Mouse (Mus musculus) CH12.LX (cell line): ENCODE results near the gene Urm1. TPM values are rescaled to one million over a fixed set of nuclear protein-coding genes. Genes with fewer than 3 reads are reported as not detected.

ENCODE experiments used
- DNase-seq: peaks from one replicate; pipeline ENCODE4 v3.0.0-alpha.2; 2013; ENCODE audit errors: extremely low read depth
- H3K27ac ChIP-seq: 2 replicates; pipeline ENCODE4 v1.5.1; 2012; ENCODE audit warnings: low read depth, mild to moderate bottlenecking, control low read depth, moderate library complexity; ENCODE audit not compliant: insufficient read depth
- H3K27me3 ChIP-seq: replicated peaks from 2 replicates; pipeline ENCODE3; 2012; ENCODE audit warnings: inconsistent platforms
- H3K36me3 ChIP-seq, 2 experiments: replicated peaks in 1 of 2; 2 replicates each; pipeline versions ENCODE3 to v1.6.1; 2012; ENCODE audit warnings: inconsistent platforms in 1 of 2, low read length in 1 of 2, mild to moderate bottlenecking in 1 of 2, mixed read lengths in 1 of 2, moderate library complexity in 1 of 2; ENCODE audit not compliant: control insufficient read depth in 1 of 2, insufficient read depth in 1 of 2
- H3K4me1 ChIP-seq, 2 experiments: 2 replicates each; pipeline ENCODE4 v1.6.1; 2012; ENCODE audit warnings: inconsistent platforms in 1 of 2, moderate library complexity in 1 of 2; ENCODE audit not compliant: insufficient read depth in 2 of 2, control insufficient read depth in 1 of 2
- H3K4me2 ChIP-seq: 2 replicates; pipeline ENCODE4 v1.6.1; 2012; ENCODE audit warnings: low read depth, mild to moderate bottlenecking, control low read depth; ENCODE audit not compliant: poor library complexity, insufficient read depth, severe bottlenecking
- H3K4me3 ChIP-seq, 3 experiments: fragments of 150-350 bp in 1 of 3; sonication (generic) in 1 of 3; replicated peaks in 1 of 3; 2 replicates each; pipeline versions ENCODE3 to v1.5.1; 2011 to 2012; ENCODE audit warnings: low read depth in 2 of 3, low read length in 2 of 3, mild to moderate bottlenecking in 2 of 3, moderate library complexity in 2 of 3, control low read depth in 1 of 3, improper control_type of control experiment in 1 of 3, inconsistent platforms in 1 of 3, mixed read lengths in 1 of 3; ENCODE audit not compliant: poor library complexity in 1 of 3
- H3K79me2 ChIP-seq: replicated peaks from 2 replicates; pipeline ENCODE4 v1.6.1; 2012; ENCODE audit warnings: mild to moderate bottlenecking, moderate library complexity; ENCODE audit not compliant: control insufficient read depth, poor library complexity, insufficient read depth, severe bottlenecking; ENCODE audit errors: extremely low read depth
- H3K9ac ChIP-seq: 2 replicates; pipeline ENCODE4 v1.6.1; 2012; ENCODE audit warnings: low read depth, mild to moderate bottlenecking, control low read depth, moderate library complexity; ENCODE audit not compliant: insufficient read depth
- H3K9me3 ChIP-seq: replicated peaks from 2 replicates; pipeline ENCODE3; 2012; ENCODE audit warnings: low read length, inconsistent platforms, mixed read lengths
- BHLHE40 ChIP-seq: IDR thresholded peaks from 2 replicates; pipeline ENCODE4 v1.6.1; 2011; ENCODE audit warnings: mild to moderate bottlenecking, low read depth, low read length, improper control_type of control experiment
- CHD1 ChIP-seq: IDR thresholded peaks from 2 replicates; pipeline ENCODE4 v1.6.1; 2012; ENCODE audit warnings: low read depth, low read length, improper control_type of control experiment, inconsistent platforms
- CTCF ChIP-seq, 2 experiments: IDR thresholded peaks in 1 of 2; conservative IDR thresholded peaks in 1 of 2; 2 replicates each; pipeline ENCODE4 v1.5.1; 2011 to 2012; ENCODE audit warnings: low read depth in 2 of 2, low read length in 2 of 2, improper control_type of control experiment in 1 of 2, inconsistent platforms in 1 of 2, mild to moderate bottlenecking in 1 of 2, moderate library complexity in 1 of 2
- E2F4 ChIP-seq: IDR thresholded peaks from 2 replicates; pipeline ENCODE4 v1.6.1; 2011; ENCODE audit warnings: low read depth, low read length, improper control_type of control experiment; ENCODE audit not compliant: insufficient replicate concordance
- ELF1 ChIP-seq: IDR thresholded peaks from 2 replicates; pipeline ENCODE4 v1.6.1; 2014; ENCODE audit warnings: low read depth, mild to moderate bottlenecking, inconsistent platforms, low read length, improper control_type of control experiment
- ETS1 ChIP-seq: conservative IDR thresholded peaks from 2 replicates; pipeline ENCODE4 v1.6.1; 2012; ENCODE audit warnings: low read depth, mild to moderate bottlenecking, inconsistent platforms, low read length, improper control_type of control experiment, moderate library complexity
- GABPA ChIP-seq: IDR thresholded peaks from 2 replicates; pipeline ENCODE4 v1.6.1; 2012; ENCODE audit warnings: low read depth, low read length, improper control_type of control experiment, inconsistent platforms; ENCODE audit not compliant: insufficient replicate concordance
- HCFC1 ChIP-seq: IDR thresholded peaks from 2 replicates; pipeline ENCODE4 v1.6.1; 2012; ENCODE audit warnings: low read depth, mild to moderate bottlenecking, inconsistent platforms, low read length, improper control_type of control experiment
- IRF4 ChIP-seq: IDR thresholded peaks from 2 replicates; pipeline ENCODE4 v1.6.1; 2014; ENCODE audit warnings: low read depth, mild to moderate bottlenecking, inconsistent platforms, low read length, improper control_type of control experiment
- JUN ChIP-seq: IDR thresholded peaks from 2 replicates; pipeline ENCODE4 v1.6.1; 2011; ENCODE audit warnings: low read depth, mild to moderate bottlenecking, low read length, improper control_type of control experiment, moderate library complexity; ENCODE audit not compliant: insufficient read depth
- JUND ChIP-seq: conservative IDR thresholded peaks from 2 replicates; pipeline ENCODE4 v1.6.1; 2011; ENCODE audit warnings: low read depth, low read length, improper control_type of control experiment
- KAT2A ChIP-seq: IDR thresholded peaks from 2 replicates; pipeline ENCODE4 v1.6.1; 2012; ENCODE audit warnings: low read length, improper control_type of control experiment, inconsistent platforms; ENCODE audit not compliant: insufficient replicate concordance
- MAFK ChIP-seq: IDR thresholded peaks from 2 replicates; pipeline ENCODE4 v1.6.1; 2011; ENCODE audit warnings: low read length, improper control_type of control experiment; ENCODE audit not compliant: insufficient replicate concordance
- MAX ChIP-seq: IDR thresholded peaks from 2 replicates; pipeline ENCODE4 v1.6.1; 2011; ENCODE audit warnings: low read length, improper control_type of control experiment
- MEF2A ChIP-seq: IDR thresholded peaks from 2 replicates; pipeline ENCODE4 v1.6.1; 2014; ENCODE audit warnings: low read depth, mild to moderate bottlenecking, inconsistent platforms, low read length, improper control_type of control experiment, borderline replicate concordance
- MYC ChIP-seq: IDR thresholded peaks from 2 replicates; pipeline ENCODE4 v1.6.1; 2011; ENCODE audit warnings: low read depth, mild to moderate bottlenecking, improper control_type of control experiment, low read length
- NELFE ChIP-seq: IDR thresholded peaks from 2 replicates; pipeline ENCODE4 v1.6.1; 2011; ENCODE audit warnings: low read depth, low read length, improper control_type of control experiment
- NRF1 ChIP-seq: IDR thresholded peaks from 2 replicates; pipeline ENCODE4 v1.6.1; 2014; ENCODE audit warnings: low read depth, mild to moderate bottlenecking, inconsistent platforms, low read length, improper control_type of control experiment, moderate library complexity
- POLR2A ChIP-seq: IDR thresholded peaks from 2 replicates; pipeline ENCODE4 v1.6.1; 2011; ENCODE audit warnings: low read depth, mild to moderate bottlenecking, improper control_type of control experiment, low read length
- POLR2AphosphoS2 ChIP-seq: IDR thresholded peaks from 2 replicates; pipeline ENCODE4 v1.6.1; 2011; ENCODE audit warnings: low read depth, low read length, improper control_type of control experiment
- SIN3A ChIP-seq: IDR thresholded peaks from 2 replicates; pipeline ENCODE4 v1.6.1; 2012; ENCODE audit warnings: low read length, improper control_type of control experiment, inconsistent platforms
- SMC3 ChIP-seq: IDR thresholded peaks from 2 replicates; pipeline ENCODE4 v1.6.1; 2011; ENCODE audit warnings: low read depth, low read length, improper control_type of control experiment
- TBP ChIP-seq: conservative IDR thresholded peaks from 2 replicates; pipeline ENCODE4 v1.6.1; 2011; ENCODE audit warnings: low read depth, low read length, improper control_type of control experiment
- TCF12 ChIP-seq: IDR thresholded peaks from 2 replicates; pipeline ENCODE4 v1.6.1; 2014; ENCODE audit warnings: low read depth, mild to moderate bottlenecking, inconsistent platforms, low read length, improper control_type of control experiment
- USF1 ChIP-seq: IDR thresholded peaks from 2 replicates; pipeline ENCODE4 v1.6.1; 2014; ENCODE audit warnings: low read depth, mild to moderate bottlenecking, inconsistent platforms, low read length, improper control_type of control experiment
- USF2 ChIP-seq: conservative IDR thresholded peaks from 2 replicates; pipeline ENCODE4 v1.6.1; 2011; ENCODE audit warnings: low read depth, low read length, improper control_type of control experiment
- ZC3H11A ChIP-seq: IDR thresholded peaks from 2 replicates; pipeline ENCODE4 v1.6.1; 2012; ENCODE audit warnings: low read depth, mild to moderate bottlenecking, inconsistent platforms, low read length, improper control_type of control experiment
- ZMIZ1 ChIP-seq: IDR thresholded peaks from 2 replicates; pipeline ENCODE4 v1.6.1; 2012; ENCODE audit warnings: low read depth, mild to moderate bottlenecking, inconsistent platforms, low read length, improper control_type of control experiment
- ZNF384 ChIP-seq: IDR thresholded peaks from 2 replicates; pipeline ENCODE4 v1.6.1; 2012; ENCODE audit warnings: low read depth, low read length, improper control_type of control experiment, inconsistent platforms
- dilution Hi-C: fragments of 300-500 bp; cut with MboI; formaldehyde crosslinking; loops from 2 replicates; pipeline ENCODE4 v1.14.3; 2020; ENCODE audit warnings: low sequenced_read_pairs; ENCODE audit not compliant: extremely low pct_unique_long_range_greater_than_20kb, extremely low pct_ligation_motif_present
- in situ Hi-C: fragments of 300-500 bp; cut with MboI; formaldehyde crosslinking; loops from 3 replicates; pipeline ENCODE4 v1.14.3; 2019; ENCODE audit warnings: low sequenced_read_pairs, low pct_ligation_motif_present, low pct_unique_long_range_greater_than_20kb, mixed read lengths
- polyA plus RNA-seq: library from polyadenylated mRNA; unstranded; fragments of >175 nt; gene quantifications from 2 replicates; pipeline ENCODE4 v1.2.1, GENCODE M21; 2012; ENCODE audit warnings: low read depth; ENCODE audit not compliant: insufficient read length
- total RNA-seq, 2 experiments: library from RNA; depleted of rRNA; stranded (reverse); fragments of 300-350 nt in 1 of 2; fragments of >200 nt in 1 of 2; gene quantifications; 2 replicates each; pipeline ENCODE4 v1.2.3; 2012 to 2014

Gene Urm1
- total and polyA plus RNA-seq, 3 experiments = 25.6 to 31.9 (median 29.2) TPM

DNA sequence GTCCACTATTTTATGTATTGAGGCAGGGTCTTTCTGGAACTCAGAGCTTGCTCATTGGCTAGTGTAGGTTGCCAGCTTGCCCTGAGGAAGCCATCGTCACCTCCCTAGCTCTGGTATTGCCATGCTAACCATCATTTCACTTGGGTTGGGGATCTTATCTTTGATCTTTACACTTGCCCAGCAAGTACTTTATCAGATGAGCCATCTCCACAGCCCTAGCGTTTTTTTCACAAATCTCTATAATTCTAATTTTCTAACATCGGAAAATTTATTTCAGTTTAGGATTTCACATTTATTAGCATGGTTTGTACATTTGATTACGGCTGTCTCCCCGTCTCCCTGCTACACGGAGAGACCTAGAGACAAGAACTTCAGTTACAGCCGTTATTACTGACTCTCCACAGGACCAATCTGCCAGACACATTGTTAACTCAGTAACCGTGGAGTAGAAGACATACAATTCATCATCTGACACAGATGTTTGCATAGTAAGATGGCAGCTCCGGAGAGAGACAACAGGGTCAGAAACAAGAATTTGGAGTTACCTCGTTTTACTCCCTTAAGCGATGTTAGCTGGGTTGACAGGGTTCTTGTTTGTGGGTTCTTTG lies 6.5 kb downstream of the Urm1 start:
- H3K9me3 ChIP-seq = no peaks in the 10 kb centered on the region
- no peak for TF ChIP-seq BHLHE40
- no peak for TF ChIP-seq ETS1
- TF ChIP-seq NRF1 = no peak
- no peak for TF ChIP-seq JUND
- no peak for TF ChIP-seq POLR2A
- TF ChIP-seq POLR2AphosphoS2 = no peak
- no peak for TF ChIP-seq MAX
- no peak for TF ChIP-seq TBP
- no peak for TF ChIP-seq CHD1
- no peak for TF ChIP-seq SMC3
- no peak for TF ChIP-seq HCFC1
- no peak for TF ChIP-seq ELF1
- no peak for TF ChIP-seq JUN
- TF ChIP-seq KAT2A = no peak
- no peak for TF ChIP-seq GABPA
- no peak for TF ChIP-seq TCF12
- no peak for TF ChIP-seq NELFE
- no peak for TF ChIP-seq USF2
- TF ChIP-seq MEF2A = no peak; the same call in 1 of the 2 replicates
- TF ChIP-seq, all 38 proteins: peak for 0
- H3K27ac ChIP-seq = peak overlapping the region; percentile 77
- H3K4me2 ChIP-seq = peak overlapping the region; percentile 30
- H3K4me3 ChIP-seq = peak overlapping the region; percentile 78 to 100 (median 95)
- dilution Hi-C loops = no loop called here
- peaks cover 33% of the 10 kb centered on the region for H3K79me2 ChIP-seq
- H3K27me3 ChIP-seq = no peaks in the 10 kb centered on the region
- peaks cover 5 to 14% of the 10 kb centered on the region in 2 experiments; a peak in 3 of 4 replicates for H3K4me1 ChIP-seq
- H3K36me3 ChIP-seq = peaks cover 0 to 25% of the 10 kb centered on the region in 2 experiments
- in situ Hi-C loops = no loop called here
- no peak for DNase-seq
- H3K9ac ChIP-seq = peak overlapping the region; percentile 81

DNA sequence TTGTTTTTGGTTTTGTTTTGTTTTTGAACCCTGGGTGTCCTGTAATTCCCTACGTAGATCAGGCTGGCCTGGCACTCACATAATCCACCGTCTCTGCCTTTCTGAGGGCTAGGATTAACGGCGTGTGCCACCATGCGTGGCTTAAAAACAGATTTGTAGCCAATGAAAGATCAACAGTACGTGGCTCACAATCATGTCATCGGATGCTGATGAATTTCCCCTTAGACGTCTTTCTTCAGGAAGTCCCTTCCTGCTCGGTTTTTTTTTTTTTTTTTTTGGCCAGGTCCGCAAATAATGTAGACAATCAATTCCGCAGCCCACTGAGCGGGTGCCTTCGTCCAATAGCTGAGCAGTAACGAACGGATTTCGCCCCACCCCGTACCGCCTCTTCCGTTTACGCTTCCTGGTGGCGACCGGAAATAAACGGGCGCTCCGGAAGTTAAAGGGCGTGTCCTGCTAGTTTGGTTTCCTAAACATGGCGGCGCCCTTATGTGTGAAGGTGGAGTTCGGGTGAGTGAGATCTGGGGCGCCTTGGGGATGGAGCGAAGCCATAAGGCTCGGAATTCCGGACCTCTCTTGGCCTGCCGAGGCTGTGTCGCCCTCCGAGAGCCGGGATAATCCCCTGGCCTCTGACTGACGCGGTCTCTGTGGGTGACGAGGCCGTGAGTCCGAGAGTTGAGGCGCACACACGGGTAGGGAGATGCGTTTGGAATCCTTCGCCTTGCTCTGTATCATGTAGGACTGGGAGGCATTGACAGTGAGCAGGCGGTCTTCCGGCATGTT lies 7.2 kb downstream of the Urm1 start:
- peak overlapping the region; percentile 87 to 100 (median 95) for H3K4me3 ChIP-seq
- H3K27me3 ChIP-seq = no peaks in the 10 kb centered on the region
- in situ Hi-C loops (no loop called here), dilution Hi-C loops (no loop called here)
- H3K9me3 ChIP-seq = no peaks in the 10 kb centered on the region
- peaks cover 5 to 14% of the 10 kb centered on the region in 2 experiments; a peak in 3 of 4 replicates for H3K4me1 ChIP-seq
- H3K4me2 ChIP-seq = no peak overlapping the region
- peak; percentile 99 for DNase-seq
- H3K27ac ChIP-seq = peak overlapping the region; percentile 77
- H3K79me2 ChIP-seq = peaks cover 33% of the 10 kb centered on the region
- peak overlapping the region; percentile 81 for H3K9ac ChIP-seq
- H3K36me3 ChIP-seq = peaks cover 0 to 32% of the 10 kb centered on the region in 2 experiments
- TF ChIP-seq NRF1 (peak; percentile 48; the same call in 1 of the 2 replicates), USF1 (no peak), BHLHE40 (0 out of 2 replicates have a peak, but pooled peaks have one; percentile 22), MYC (peak; percentile 81; the same call in 1 of the 2 replicates), E2F4 (0 out of 2 replicates have a peak, but pooled peaks have one; percentile 82), CTCF (conservative IDR thresholded peaks at IDR 0.05 in 1 of 2, IDR thresholded peaks at IDR 0.05 in 1 of 2; ENCODE audit: low read depth in 2 of 2, low read length in 2 of 2) (no peak), ETS1 (peak; percentile 67), POLR2AphosphoS2 (peak; percentile 89), ZMIZ1 (peak; percentile 84), ZNF384 (peak; percentile 100), ZC3H11A (no peak), MAFK (peak; percentile 50; the same call in 1 of the 2 replicates), CHD1 (peak; percentile 69; the same call in 1 of the 2 replicates), GABPA (peak; percentile 42; the same call in 1 of the 2 replicates), KAT2A (peak; percentile 87; the same call in 1 of the 2 replicates), IRF4 (peak; percentile 71; the same call in 1 of the 2 replicates), SIN3A (peak; percentile 98), TCF12 (peak; percentile 80; the same call in 1 of the 2 replicates)
